Mouse (Mus musculus) embryonic fibroblast, embryonic 13.5 days (primary cell): ENCODE results near the gene Ripply3.

Experiments
- CTCF ChIP-seq: IDR thresholded peaks from 2 replicates; pipeline ENCODE4 v1.5.1; 2011; ENCODE audit warnings: mild to moderate bottlenecking, control low read depth, low read length, moderate library complexity, borderline replicate concordance; ENCODE audit not compliant: insufficient read depth
- POLR2A ChIP-seq: IDR thresholded peaks from 2 replicates; pipeline ENCODE4 v1.6.1; 2011; ENCODE audit warnings: low read depth, mild to moderate bottlenecking, control low read depth, low read length, moderate library complexity

- no peak for TF ChIP-seq CTCF
- TF ChIP-seq POLR2A = no peak
Measured at GRCm38 (mm10) chr16:94363814-94364213, 35.6 kb downstream of the Ripply3 start.
